Mouse (Mus musculus) lung, embryonic 14.5 days (tissue): Measurements from ENCODE around the gene 4933415A04Rik. TPM values are rescaled to one million over a fixed set of nuclear protein-coding genes. Genes with fewer than 3 reads are reported as not detected.

Experiments
- ATAC-seq: fragments of 200-750 bp; cut with Nextera tagmentation; 2 replicates; pipeline ENCODE4 v1.8.0; 2017; ENCODE audit warnings: mild to moderate bottlenecking, moderate TSS enrichment, moderate library complexity; ENCODE audit not compliant: insufficient read depth
- DNase-seq: peaks from one replicate; pipeline ENCODE4 v3.0.0-alpha.2; 2015
- H3K27ac ChIP-seq: fragments of 300-500 bp; sonication (generic); 2 replicates; pipeline ENCODE4 v1.5.1; 2014; ENCODE audit warnings: low read depth, mild to moderate bottlenecking, moderate library complexity
- H3K27me3 ChIP-seq: fragments of 300-500 bp; sonication (generic); 2 replicates; pipeline ENCODE4 v1.6.1; 2014; ENCODE audit warnings: low read length, control low read depth; ENCODE audit not compliant: insufficient read depth
- H3K36me3 ChIP-seq: fragments of 300-500 bp; sonication (generic); 2 replicates; pipeline ENCODE4 v1.6.1; 2014; ENCODE audit warnings: control low read depth; ENCODE audit not compliant: insufficient read depth
- H3K4me1 ChIP-seq: fragments of 300-500 bp; sonication (generic); 2 replicates; pipeline ENCODE4 v1.6.1; 2014; ENCODE audit warnings: antibody characterized with exemption, control low read depth; ENCODE audit not compliant: insufficient read depth
- H3K4me2 ChIP-seq: fragments of 300-500 bp; sonication (generic); 2 replicates; pipeline ENCODE4 v1.6.1; 2014; ENCODE audit warnings: mild to moderate bottlenecking
- H3K4me3 ChIP-seq: fragments of 300-500 bp; sonication (generic); 2 replicates; pipeline ENCODE4 v1.5.1; 2014; ENCODE audit warnings: low read depth, low read length
- H3K9ac ChIP-seq: fragments of 300-500 bp; sonication (generic); 2 replicates; pipeline ENCODE4 v1.6.1; 2014
- H3K9me3 ChIP-seq: fragments of 300-500 bp; sonication (generic); 2 replicates; pipeline ENCODE4 v1.6.1; 2016; ENCODE audit warnings: low read depth, low read length, control low read depth
- CTCF ChIP-seq: IDR thresholded peaks from 2 replicates; pipeline ENCODE4 v1.5.1; 2016; ENCODE audit warnings: antibody characterized with exemption, low read depth
- WGBS: fragments of 180-500 bp; shearing (Covaris S2); extraction: QIAGEN DNeasy Blood & Tissue Kit; methylation state at CpG from one replicate; pipeline ENCODE4 v1.1.7; 2014; 5-methylcytosine and 5-hydroxymethylcytosine counted together
- polyA plus RNA-seq: library from polyadenylated mRNA; unstranded; fragments of >200 nt; fragmentation: Nextera tagmentation; extraction: Ambion mirVana; gene quantifications from 2 replicates; pipeline ENCODE4 v1.2.1, GENCODE M21; 2014

4933415A04Rik gene
- polyA plus RNA-seq, result 6.9 and 7.6 TPM in 2 replicates

GRCm38 (mm10) chr11:43586324-43587090, at the start of gene 4933415A04Rik:
Gene 4933415A04Rik, plus strand, starts transcription at chr11:43587040.
- peaks cover 51% of the 10 kb centered on the region for H3K36me3 ChIP-seq
- no peak within 1 kb of the TSS for H3K9ac ChIP-seq

GRCm38 (mm10) chr11:43537074-43537473, 49.8 kb upstream of the 4933415A04Rik start:
- Histone ChIP-seq H3K4me2 (no peak overlapping the region), H3K4me3 (no peak overlapping the region), H3K27me3 (no peaks in the 10 kb centered on the region), H3K9me3 (no peaks in the 10 kb centered on the region), H3K9ac (no peak overlapping the region), H3K36me3 (peaks cover 63% of the 10 kb centered on the region), H3K4me1 (no peaks in the 10 kb centered on the region), H3K27ac (no peak overlapping the region)
- no peak for ATAC-seq
- 85% methylated on average over 6 of the region's 6 CpGs for WGBS
- no peak for TF ChIP-seq CTCF
- no peak for DNase-seq

More at GRCm38 (mm10) chr11:43586324-43587090, at the start of gene 4933415A04Rik:
- Histone ChIP-seq H3K9me3 (no peaks in the 10 kb centered on the region), H3K4me2 (no peak within 1 kb of the TSS), H3K4me1 (no peaks in the 10 kb centered on the region), H3K27me3 (no peaks in the 10 kb centered on the region), H3K27ac (no peak within 1 kb of the TSS), H3K4me3 (no peak within 1 kb of the TSS)
- ATAC-seq (peak; percentile 47; the same call in 1 of the 2 replicates), DNase-seq (peak; percentile 91)
- WGBS, result 71% methylated on average over 7 of the region's 7 CpGs
- TF ChIP-seq CTCF, result peak; percentile 76

- ATAC-seq, result 0 out of 2 replicates have a peak, but pooled peaks have one; percentile 18
- WGBS, result 15% methylated on average over 6 of the region's 6 CpGs
- Histone ChIP-seq H3K27ac (no peak overlapping the region), H3K27me3 (no peaks in the 10 kb centered on the region), H3K36me3 (peaks cover 45% of the 10 kb centered on the region), H3K4me2 (no peak overlapping the region), H3K9ac (no peak overlapping the region), H3K4me1 (no peaks in the 10 kb centered on the region), H3K9me3 (no peaks in the 10 kb centered on the region), H3K4me3 (no peak overlapping the region)
- no peak for TF ChIP-seq CTCF
- peak; percentile 39 for DNase-seq
These were observed 47.0 kb upstream of the 4933415A04Rik start for GRCm38 (mm10) chr11:43539863-43540262.

- WGBS, result 60% methylated on average over 15 of the region's 15 CpGs
- Histone ChIP-seq H3K4me3 (no peak overlapping the region), H3K4me1 (peaks cover 14% of the 10 kb centered on the region), H3K27me3 (no peaks in the 10 kb centered on the region), H3K36me3 (0 out of 2 replicates have a peak, but pooled peaks cover 12% of the 10 kb centered on the region), H3K9me3 (no peaks in the 10 kb centered on the region), H3K4me2 (no peak overlapping the region), H3K9ac (no peak overlapping the region), H3K27ac (no peak overlapping the region)
- DNase-seq (no peak), ATAC-seq (no peak)
- TF ChIP-seq CTCF, result no peak
These were observed 43.0 kb upstream of the 4933415A04Rik start for GRCm38 (mm10) chr11:43543711-43544466.

GRCm38 (mm10) chr11:43544819-43545218, 42.0 kb upstream of the 4933415A04Rik start:
- no peak for TF ChIP-seq CTCF
- H3K4me1 ChIP-seq, result peaks cover 24% of the 10 kb centered on the region
- no peak overlapping the region for H3K4me2 ChIP-seq
- DNase-seq (no peak), ATAC-seq (no peak)
- WGBS, result 66% methylated on average over 7 of the region's 7 CpGs
- no peaks in the 10 kb centered on the region for H3K27me3 ChIP-seq
- H3K9ac ChIP-seq, result no peak overlapping the region
- H3K4me3 ChIP-seq, result no peak overlapping the region
- H3K36me3 ChIP-seq, result 0 out of 2 replicates have a peak, but pooled peaks cover 9% of the 10 kb centered on the region
- H3K9me3 ChIP-seq, result no peaks in the 10 kb centered on the region
- H3K27ac ChIP-seq, result no peak overlapping the region

- Histone ChIP-seq H3K4me3 (no peak overlapping the region), H3K9me3 (no peaks in the 10 kb centered on the region), H3K9ac (no peak overlapping the region), H3K4me2 (no peak overlapping the region), H3K27ac (peak overlapping the region; percentile 5; the same call in 1 of the 2 replicates), H3K27me3 (no peaks in the 10 kb centered on the region), H3K4me1 (peaks cover 31% of the 10 kb centered on the region), H3K36me3 (0 out of 2 replicates have a peak, but pooled peaks cover 9% of the 10 kb centered on the region)
- TF ChIP-seq CTCF, result no peak
- 48% methylated on average over 16 of the region's 16 CpGs for WGBS
- no peak for ATAC-seq
- DNase-seq, result no peak
These were observed 40.9 kb upstream of the 4933415A04Rik start for GRCm38 (mm10) chr11:43545873-43546475.
